Mouse (Mus musculus) bone marrow macrophage, adult 2 months (primary cell): ENCODE results near the gene Wdfy1.

Experiments used
- CTCF ChIP-seq: IDR thresholded peaks from 2 replicates; pipeline ENCODE4 v1.5.1; 2012; ENCODE audit warnings: low read depth, mild to moderate bottlenecking, low read length, moderate library complexity
- POLR2A ChIP-seq: IDR thresholded peaks from 2 replicates; pipeline ENCODE4 v1.6.1; 2012; ENCODE audit warnings: mild to moderate bottlenecking, low read depth, low read length, borderline replicate concordance

DNA sequence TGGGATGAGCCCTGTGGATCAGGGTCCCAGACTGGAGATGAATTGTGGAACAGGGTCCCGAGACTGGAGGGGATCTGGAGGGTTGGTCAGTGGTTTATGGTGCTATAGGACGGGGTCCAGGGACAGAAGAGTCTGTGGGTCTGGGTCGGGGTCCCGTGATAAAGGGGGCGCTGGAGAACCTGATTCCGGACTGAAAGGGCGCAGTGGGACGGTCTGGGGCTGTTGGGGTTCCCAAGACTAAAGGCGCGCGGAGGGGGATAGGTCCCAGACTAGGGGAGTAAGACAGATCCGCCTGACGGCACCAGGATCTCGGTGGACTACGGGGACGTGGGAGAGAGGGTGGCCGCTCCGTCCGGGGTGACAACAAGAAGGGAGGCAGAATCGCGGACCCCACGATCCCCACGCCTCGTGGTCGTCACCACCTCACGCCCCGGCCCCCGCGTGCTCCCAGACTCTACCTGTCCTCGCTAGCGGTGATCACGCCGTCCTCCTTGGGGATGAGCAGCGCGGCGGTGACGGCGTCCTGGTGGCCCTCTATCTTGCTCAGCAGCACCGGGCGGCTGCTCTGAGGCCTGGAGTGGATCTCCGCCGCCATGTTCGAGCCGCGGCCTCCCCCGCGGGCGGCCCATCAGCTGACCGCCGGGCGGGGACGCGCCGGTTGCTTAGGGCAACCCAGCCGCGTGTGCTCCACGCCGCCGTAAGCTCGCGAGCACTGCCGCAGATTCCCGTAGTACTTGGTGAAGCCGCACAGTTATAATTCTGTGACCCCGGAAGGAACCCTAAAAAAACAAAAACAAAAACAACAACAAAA is 14.6 kb downstream of the Wdfy1 start:
- TF ChIP-seq CTCF (no peak), POLR2A (0 out of 2 replicates have a peak, but pooled peaks have one; percentile 63)
